Comparison of ENCODE assay signal across 26 mouse cellular contexts in the genomic region with DNA sequence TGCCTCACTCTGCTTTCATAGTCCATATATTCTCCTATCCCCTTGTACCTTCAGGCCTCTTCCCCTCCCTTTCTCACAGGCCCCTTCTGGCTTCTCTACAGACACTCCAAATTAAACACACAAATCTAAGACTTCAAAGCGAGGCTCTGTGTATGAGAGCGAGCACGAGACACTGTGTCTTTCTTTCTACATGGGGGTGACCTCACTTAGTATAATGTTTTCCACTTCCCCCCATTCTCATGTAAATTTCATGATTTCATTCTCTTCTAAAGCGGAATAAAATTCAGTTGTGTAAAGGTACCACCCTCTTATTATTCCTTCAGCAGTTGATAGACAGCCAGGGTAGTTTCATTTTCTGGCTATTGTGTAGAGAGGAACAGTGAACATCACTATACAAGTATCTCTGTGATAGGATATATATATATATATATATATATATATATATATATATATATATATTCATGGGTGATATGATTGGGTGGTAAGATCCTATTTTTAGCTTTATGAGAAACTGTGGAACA. TPM values are rescaled to one million over a fixed set of nuclear protein-coding genes. Genes with fewer than 3 reads are reported as not detected.
"Had no signal": no experiment of that assay in that cellular context is flagged by ENCODE, and none has a peak within 500 bp of the region (broad histone marks: within the 10 kb centered on the region; RNA-seq: fewer than 3 reads in every experiment).

No protein-coding gene starts in this region.

- H3K9ac ChIP-seq: heart, embryonic 12.5 days; hindbrain, embryonic 15.5 days; limb, embryonic 12.5 days; liver, embryonic 13.5 days; liver, embryonic 15.5 days had no signal

- DNase-seq: gastrocnemius, adult 2 months; gastrocnemius, postnatal 10 days; gastrocnemius, postnatal 25 days; heart, adult 18-20 months; heart, postnatal 10 days; heart, postnatal 4 days; kidney, adult 11 months; kidney, adult 2 months; kidney, adult 9 months; kidney, postnatal 10 days; kidney, postnatal 25 days; kidney, postnatal 4 days; liver; liver, embryonic 13.5 days had no signal

- H3K9me3 ChIP-seq: heart, embryonic 10.5 days; heart, embryonic 12.5 days; hindbrain, embryonic 13.5 days; hindbrain, embryonic 15.5 days; limb, embryonic 10.5 days; limb, embryonic 12.5 days; liver, embryonic 13.5 days; liver, embryonic 15.5 days had no signal

- H3K36me3 ChIP-seq: heart, embryonic 10.5 days; heart, embryonic 12.5 days; hindbrain, embryonic 13.5 days; hindbrain, embryonic 15.5 days; limb, embryonic 10.5 days; limb, embryonic 12.5 days; liver, embryonic 13.5 days; liver, embryonic 15.5 days had no signal

- H3K4me3 ChIP-seq: gastrocnemius, adult 2 months; heart, embryonic 10.5 days; heart, embryonic 12.5 days; hindbrain, embryonic 13.5 days; hindbrain, embryonic 15.5 days; layer of hippocampus, adult 2 months; left cerebral cortex, adult 2 months; limb, embryonic 10.5 days; limb, embryonic 12.5 days; liver, embryonic 13.5 days; liver, embryonic 15.5 days had no signal

- H3K4me2 ChIP-seq: heart, embryonic 12.5 days; hindbrain, embryonic 13.5 days; hindbrain, embryonic 15.5 days; limb, embryonic 12.5 days; liver, embryonic 11.5 days; liver, embryonic 13.5 days; liver, embryonic 15.5 days had no signal

- ATAC-seq: hindbrain, postnatal 0 days; intestine, embryonic 16.5 days had no signal

- H3K27ac ChIP-seq: gastrocnemius, adult 2 months; heart, embryonic 10.5 days; hindbrain, postnatal 0 days; layer of hippocampus, adult 2 months; limb, embryonic 10.5 days; limb, embryonic 12.5 days; liver, embryonic 13.5 days; liver, embryonic 15.5 days had no signal

- H3K4me1 ChIP-seq: heart, embryonic 10.5 days; heart, embryonic 12.5 days; limb, embryonic 10.5 days; limb, embryonic 12.5 days; liver, embryonic 13.5 days; liver, embryonic 15.5 days had no signal

- H3K27me3 ChIP-seq: hindbrain, embryonic 13.5 days; hindbrain, embryonic 15.5 days; limb, embryonic 12.5 days; liver, embryonic 13.5 days; liver, embryonic 15.5 days had no signal

RNA-seq across cellular contexts. Expression of a gene that starts 21.1 kb away (rescaled TPM):
- polyA plus RNA-seq: limb, embryonic 10.5 days; limb, embryonic 12.5 days; liver, embryonic 11.5 days had no signal
